Comparison of ENCODE assay signal across 9 mouse cellular contexts in the genomic region with DNA sequence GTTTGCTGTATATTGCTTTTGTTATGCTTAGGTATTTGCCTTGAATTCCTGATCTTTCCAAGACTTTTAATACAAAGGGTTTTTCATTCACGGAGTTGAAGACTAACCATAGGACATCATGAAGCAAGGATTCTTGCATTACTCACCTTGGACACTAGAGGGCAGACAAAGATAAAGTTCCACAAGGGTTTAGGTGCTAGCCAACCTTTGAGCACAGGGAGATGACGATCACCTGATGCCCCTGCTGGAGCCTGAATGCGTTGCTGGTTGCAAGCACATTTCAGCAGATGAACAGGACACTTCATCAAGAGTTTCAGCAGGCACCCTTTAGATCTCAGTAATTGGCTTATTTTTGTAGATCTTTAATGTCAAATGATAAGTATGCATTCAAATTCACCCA. TPM values are rescaled to one million over a fixed set of nuclear protein-coding genes. Genes with fewer than 3 reads are reported as not detected.
DNase-seq lines count a peak whose midpoint lies in the region; ATAC-seq and TF ChIP-seq lines count a peak whose summit lies in the region.
"Had no signal": no experiment of that assay in that cellular context is flagged by ENCODE, and none has a peak within 500 bp of the region (broad histone marks: within the 10 kb centered on the region; RNA-seq: fewer than 3 reads in every experiment).

No protein-coding gene starts in this region.

- no peak for TF ChIP-seq POLR2A in brain, embryonic 14.5 days (IDR thresholded peaks at IDR 0.05; ENCODE audit: borderline replicate concordance, extremely low read depth, insufficient read depth, insufficient read length, poor library complexity, severe bottlenecking)

- no peak overlapping the region for H3K4me3 ChIP-seq in hindbrain, embryonic 11.5 days (ENCODE audit: low read depth, low read length)
- no peak overlapping the region for H3K4me3 ChIP-seq in lung, postnatal 0 days (ENCODE audit: low read depth, low read length)
- H3K4me3 ChIP-seq: lung, embryonic 15.5 days had no signal

- no peaks in the 10 kb centered on the region for H3K9me3 ChIP-seq in hindbrain, embryonic 11.5 days (ENCODE audit: control insufficient read depth, low read length)
- no peaks in the 10 kb centered on the region for H3K9me3 ChIP-seq in lung, postnatal 0 days (ENCODE audit: low read length)
- H3K9me3 ChIP-seq: lung, embryonic 15.5 days had no signal

- peak; percentile 83 for TF ChIP-seq CTCF in brain, embryonic 14.5 days (IDR thresholded peaks at IDR 0.05; ENCODE audit: borderline replicate concordance, extremely low read depth, insufficient read depth, insufficient read length)
- peak; percentile 94 for TF ChIP-seq CTCF in lung, postnatal 0 days (IDR thresholded peaks at IDR 0.05)

- H3K4me2 ChIP-seq in hindbrain, embryonic 11.5 days (replicated peaks; ENCODE audit: low read depth, low read length): no peak overlapping the region
- H3K4me2 ChIP-seq in lung, postnatal 0 days (replicated peaks; ENCODE audit: low read depth, low read length): no peak overlapping the region
- H3K4me2 ChIP-seq: lung, embryonic 15.5 days had no signal

- H3K9ac ChIP-seq in hindbrain, embryonic 11.5 days (ENCODE audit: low read depth, low read length): no peak overlapping the region
- H3K9ac ChIP-seq in lung, postnatal 0 days (replicated peaks; ENCODE audit: low read depth): no peak overlapping the region
- H3K9ac ChIP-seq: lung, embryonic 15.5 days had no signal

- TF ChIP-seq EP300 in lung, postnatal 0 days (IDR thresholded peaks at IDR 0.05): no peak

- no peaks in the 10 kb centered on the region for H3K27me3 ChIP-seq in hindbrain, embryonic 11.5 days (ENCODE audit: control insufficient read depth, insufficient read depth, low read length)
- H3K27me3 ChIP-seq in lung, postnatal 0 days (replicated peaks; ENCODE audit: insufficient read depth, low read length): no peaks in the 10 kb centered on the region
- H3K27me3 ChIP-seq: lung, embryonic 15.5 days had no signal

- H3K36me3 ChIP-seq in hindbrain, embryonic 11.5 days (ENCODE audit: control insufficient read depth, insufficient read depth, low read length): no peaks in the 10 kb centered on the region
- no peaks in the 10 kb centered on the region for H3K36me3 ChIP-seq in lung, postnatal 0 days (ENCODE audit: insufficient read depth, low read length)
- H3K36me3 ChIP-seq: lung, embryonic 15.5 days had no signal

- no peaks in the 10 kb centered on the region for H3K4me1 ChIP-seq in hindbrain, embryonic 11.5 days (replicated peaks; ENCODE audit: control insufficient read depth, insufficient read depth, low read length)
- H3K4me1 ChIP-seq in lung, postnatal 0 days (ENCODE audit: insufficient read depth, low read depth, low read length): no peaks in the 10 kb centered on the region
- H3K4me1 ChIP-seq: lung, embryonic 15.5 days had no signal

- H3K27ac ChIP-seq in hindbrain, embryonic 11.5 days (ENCODE audit: low read depth, low read length): no peak overlapping the region
- no peak overlapping the region for H3K27ac ChIP-seq in lung, postnatal 0 days (ENCODE audit: low read length)
- H3K27ac ChIP-seq: lung, embryonic 15.5 days had no signal

- 4% methylated on average over 3 of the region's 3 CpGs for WGBS in hindbrain, embryonic 11.5 days
- WGBS in lung, postnatal 0 days: 3% methylated on average over 3 of the region's 3 CpGs

- DNase-seq in ES-CJ7 (ENCODE audit: low read depth, low spot score): peak; percentile 97
- peak; percentile 93 for DNase-seq in brain, embryonic 14.5 days (ENCODE audit: low read depth)
- DNase-seq in hindbrain, embryonic 11.5 days (ENCODE audit: low spot score): peak; percentile 85
- peak; percentile 72 to 77 for DNase-seq in layer of hippocampus, adult 8-10 months (ENCODE audit: low spot score in 2 of 2)
- peak; percentile 91 for DNase-seq in lung, postnatal 0 days (ENCODE audit: low spot score)
- DNase-seq in retina, postnatal 7 days (ENCODE audit: low read depth, low spot score): peak; percentile 85
- DNase-seq in thymus, postnatal 4 days: peak; percentile 81

- peak; percentile 82 for ATAC-seq in erythroid progenitor cell, adult 5-6 weeks (replicated peaks; ENCODE audit: low FRiP score, poor library complexity, severe bottlenecking)
- peak; percentile 76; the same call in 1 of the 2 replicates for ATAC-seq in hindbrain, embryonic 11.5 days (ENCODE audit: low FRiP score)
- peak; percentile 75 for ATAC-seq in lung, postnatal 0 days

RNA-seq across cellular contexts. Expression of gene Ciao2b, which starts 13.2 kb away (rescaled TPM):
- 83.3 and 119 TPM in 2 replicates for polyA plus RNA-seq in brain, embryonic 14.5 days (2012; rRNA removed)
- 9.7 and 18.9 TPM in 2 replicates for total RNA-seq in erythroid progenitor cell, adult 5-6 weeks (2015; ENCODE audit: low replicate concordance)
- 8.1 and 10.8 TPM in 2 replicates for total RNA-seq in erythroid progenitor cell, adult 5-6 weeks (2017; ENCODE audit: low replicate concordance)
- polyA plus RNA-seq in hindbrain, embryonic 11.5 days (2014; fragmentation: Nextera tagmentation; extraction: Ambion mirVana): 99.6 and 103 TPM in 2 replicates
- 10 to 100 TPM; 25.0 to 32.7 (median 30.3) TPM for total RNA-seq in layer of hippocampus, adult 8-10 months (2022)
- polyA plus RNA-seq in lung, postnatal 0 days (2015; fragmentation: Nextera tagmentation; extraction: Ambion mirVana): 70.2 and 72.9 TPM in 2 replicates

RNA-seq across cellular contexts. Expression of gene Rrad, which starts 23.9 kb away (rescaled TPM):
- 3.0 and 3.4 TPM in 2 replicates for polyA plus RNA-seq in brain, embryonic 14.5 days (2012; rRNA removed)
- total RNA-seq in erythroid progenitor cell, adult 5-6 weeks (2015; ENCODE audit: low replicate concordance): 2.2 TPM in 1 of 2 replicates, not detected in the other
- not detected in 2 replicates for total RNA-seq in erythroid progenitor cell, adult 5-6 weeks (2017; ENCODE audit: low replicate concordance)
- 1.7 and 2.1 TPM in 2 replicates for polyA plus RNA-seq in hindbrain, embryonic 11.5 days (2014; fragmentation: Nextera tagmentation; extraction: Ambion mirVana)
- 1 to 10 TPM; 1.5 to 3.2 (median 1.9) TPM for total RNA-seq in layer of hippocampus, adult 8-10 months (2022)
- polyA plus RNA-seq in lung, postnatal 0 days (2015; fragmentation: Nextera tagmentation; extraction: Ambion mirVana): 19.9 and 22.6 TPM in 2 replicates

RNA-seq across cellular contexts. Expression of gene Cdh16, which starts 30.8 kb away (rescaled TPM):
- polyA plus RNA-seq in brain, embryonic 14.5 days (2012; rRNA removed): not detected in 2 replicates
- total RNA-seq in erythroid progenitor cell, adult 5-6 weeks (2015; ENCODE audit: low replicate concordance): not detected in 2 replicates
- not detected in 2 replicates for total RNA-seq in erythroid progenitor cell, adult 5-6 weeks (2017; ENCODE audit: low replicate concordance)
- not detected in 2 replicates for polyA plus RNA-seq in hindbrain, embryonic 11.5 days (2014; fragmentation: Nextera tagmentation; extraction: Ambion mirVana)
- total RNA-seq in layer of hippocampus, adult 8-10 months (2022): not detected
- polyA plus RNA-seq in lung, postnatal 0 days (2015; fragmentation: Nextera tagmentation; extraction: Ambion mirVana): 13.8 and 17.2 TPM in 2 replicates

Comparison
In these comparisons a context has a peak if more than half of its experiments do, and no peak if none do; other contexts are left out.
1. RNA of gene Cdh16, which starts 30.8 kb away (polyA plus RNA-seq): 13.8 to 17.2 TPM in lung, postnatal 0 days; not detected in brain, embryonic 14.5 days and not detected in hindbrain, embryonic 11.5 days; every median in the first group is over 10 times any median in the second.
2. Peak in every context shown above with its lines, with median percentiles within 50 percentile points of each other: DNase-seq and ATAC-seq.